ENCODE assay signal across 33 mouse cellular contexts in the genomic region with DNA sequence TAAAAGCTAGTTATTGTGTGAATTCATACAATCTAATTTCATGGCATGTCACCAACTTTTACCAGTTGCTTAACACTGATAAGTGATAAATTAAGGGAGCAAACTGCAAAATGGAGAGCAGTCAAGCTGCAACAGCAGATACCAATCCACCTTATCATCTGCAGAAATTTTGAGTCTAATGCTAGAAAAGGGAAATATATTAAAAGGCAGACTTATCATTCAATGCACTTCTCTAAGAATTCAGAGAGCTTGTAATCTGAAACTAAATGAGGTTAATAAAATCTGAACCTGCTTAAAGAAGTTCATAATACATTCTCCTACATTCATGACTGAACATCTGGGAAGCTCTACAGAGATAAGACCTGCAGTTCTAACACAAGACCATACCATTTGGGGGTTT.
"Had no signal": no experiment of that assay in that cellular context is flagged by ENCODE, and none has a peak within 500 bp of the region (broad histone marks: within the 10 kb centered on the region; RNA-seq: fewer than 3 reads in every experiment).

No protein-coding gene starts in this region.

- H3K36me3 ChIP-seq: heart, embryonic 12.5 days; heart, embryonic 13.5 days; heart, embryonic 15.5 days; hindbrain, embryonic 12.5 days; hindbrain, embryonic 13.5 days; hindbrain, embryonic 15.5 days; intestine, embryonic 15.5 days; kidney, embryonic 15.5 days had no signal

- H3K9ac ChIP-seq: heart, embryonic 12.5 days; heart, embryonic 13.5 days; heart, embryonic 15.5 days; hindbrain, embryonic 12.5 days; hindbrain, embryonic 13.5 days; hindbrain, embryonic 14.5 days; hindbrain, embryonic 15.5 days; intestine, embryonic 15.5 days; kidney, embryonic 15.5 days had no signal

- H3K27me3 ChIP-seq: heart, embryonic 12.5 days; heart, embryonic 13.5 days; heart, embryonic 15.5 days; hindbrain, embryonic 12.5 days; hindbrain, embryonic 13.5 days; hindbrain, embryonic 15.5 days; intestine, embryonic 15.5 days; kidney, embryonic 15.5 days had no signal

- ATAC-seq: hindbrain, embryonic 16.5 days; hindbrain, postnatal 0 days; inflammation-experienced regulatory T-cells, adult 6 months; intestine, embryonic 15.5 days; intestine, embryonic 16.5 days; intestine, postnatal 0 days had no signal

- DNase-seq: heart, postnatal 10 days; heart, postnatal 14 days; heart, postnatal 36 days; heart, postnatal 4 days; kidney, adult 11 months; kidney, adult 18-20 months; kidney, adult 2 months; kidney, adult 8-10 months; kidney, adult 9 months; kidney, postnatal 10 days; kidney, postnatal 14 days; kidney, postnatal 25 days; kidney, postnatal 36 days; kidney, postnatal 4 days; layer of hippocampus, adult 9-11 months; layer of hippocampus, postnatal 36 days had no signal

- H3K27ac ChIP-seq: heart, embryonic 13.5 days; heart, embryonic 15.5 days; hindbrain, embryonic 12.5 days; hindbrain, embryonic 13.5 days; hindbrain, embryonic 14.5 days; hindbrain, embryonic 15.5 days; hindbrain, postnatal 0 days; intestine, embryonic 15.5 days; kidney, embryonic 15.5 days; kidney, postnatal 0 days; layer of hippocampus, adult 2 months; left cerebral cortex, adult 2 months had no signal

- H3K9me3 ChIP-seq: heart, embryonic 12.5 days; heart, embryonic 13.5 days; heart, embryonic 15.5 days; hindbrain, embryonic 12.5 days; hindbrain, embryonic 13.5 days; hindbrain, embryonic 15.5 days; intestine, embryonic 15.5 days; kidney, embryonic 15.5 days had no signal

- H3K4me1 ChIP-seq: heart, embryonic 12.5 days; heart, embryonic 13.5 days; heart, embryonic 15.5 days; hindbrain, embryonic 12.5 days; hindbrain, embryonic 13.5 days; hindbrain, embryonic 15.5 days; intestine, embryonic 15.5 days; kidney, embryonic 15.5 days had no signal

- H3K4me3 ChIP-seq: heart, embryonic 12.5 days; heart, embryonic 13.5 days; heart, embryonic 15.5 days; hindbrain, embryonic 12.5 days; hindbrain, embryonic 13.5 days; hindbrain, embryonic 15.5 days; intestine, embryonic 15.5 days; kidney, embryonic 15.5 days; layer of hippocampus, adult 2 months; left cerebral cortex, adult 2 months had no signal
